Mouse (Mus musculus): ENCODE results near the gene Rftn2. TPM values are rescaled to one million over a fixed set of nuclear protein-coding genes. Genes with fewer than 3 reads are reported as not detected.
"Not testable (repeated sequence)": the region's sequence is repeated elsewhere in the genome, so short reads cannot be mapped to it uniquely, and the experiment has no call there.

Rftn2 gene
- polyA plus RNA-seq, 1 experiment from 2014 or later = 38.2 TPM

- Histone ChIP-seq H3K4me2 (no peak overlapping the region), H3K27me3 (no peaks in the 10 kb centered on the region), H3K36me3 (peaks cover 42% of the 10 kb centered on the region), H3K9me3 (no peaks in the 10 kb centered on the region), H3K4me1 (replicated peaks) (peaks cover 10% of the 10 kb centered on the region), H3K27ac (no peak overlapping the region), H3K9ac (replicated peaks) (no peak overlapping the region), H3K4me3 (replicated peaks) (no peak overlapping the region)
- ATAC-seq (ENCODE audit: insufficient number of reproducible peaks, insufficient read depth, low FRiP score, low TSS enrichment, low read depth) = no peak
- 95% methylated on average over 1 of the region's 1 CpGs for WGBS
Measured at GRCm38 (mm10) chr1:55135846-55136245, 90.7 kb downstream of the Rftn2 start.

GRCm38 (mm10) chr1:55134301-55134700, 92.3 kb downstream of the Rftn2 start:
- Histone ChIP-seq H3K4me2 (no peak overlapping the region), H3K27ac (no peak overlapping the region), H3K4me3 (replicated peaks) (no peak overlapping the region), H3K4me1 (replicated peaks) (peaks cover 10% of the 10 kb centered on the region), H3K9me3 (no peaks in the 10 kb centered on the region), H3K9ac (replicated peaks) (no peak overlapping the region), H3K27me3 (no peaks in the 10 kb centered on the region), H3K36me3 (peaks cover 28% of the 10 kb centered on the region)
- ATAC-seq (ENCODE audit: insufficient number of reproducible peaks, insufficient read depth, low FRiP score, low TSS enrichment, low read depth) = no peak
- 88% methylated on average over 3 of the region's 3 CpGs for WGBS

- 0 out of 2 replicates have a peak, but pooled peaks cover 3% of the 10 kb centered on the region for H3K27me3 ChIP-seq
- peaks cover 10% of the 10 kb centered on the region for H3K4me1 ChIP-seq (replicated peaks)
- no peak overlapping the region for H3K4me2 ChIP-seq
- H3K36me3 ChIP-seq = peaks cover 23% of the 10 kb centered on the region
- H3K9me3 ChIP-seq = no peaks in the 10 kb centered on the region
- H3K9ac ChIP-seq (replicated peaks) = no peak overlapping the region
- no peak for ATAC-seq (ENCODE audit: insufficient number of reproducible peaks, insufficient read depth, low FRiP score, low TSS enrichment, low read depth)
- WGBS = 77% methylated on average over 2 of the region's 2 CpGs
- no peak overlapping the region for H3K27ac ChIP-seq
- no peak overlapping the region for H3K4me3 ChIP-seq (replicated peaks)
Measured at GRCm38 (mm10) chr1:55133173-55133572, 93.4 kb downstream of the Rftn2 start.

- Histone ChIP-seq H3K36me3 (peaks cover 16% of the 10 kb centered on the region), H3K4me2 (peak overlapping the region; percentile 72), H3K27ac (no peak overlapping the region), H3K9me3 (no peaks in the 10 kb centered on the region), H3K27me3 (0 out of 2 replicates have a peak, but pooled peaks cover 3% of the 10 kb centered on the region), H3K9ac (replicated peaks) (peak overlapping the region; percentile 99), H3K4me3 (replicated peaks) (peak overlapping the region; percentile 98), H3K4me1 (replicated peaks) (peaks cover 10% of the 10 kb centered on the region)
- 78% methylated on average over 4 of the region's 4 CpGs for WGBS
- no peak for ATAC-seq (ENCODE audit: insufficient number of reproducible peaks, insufficient read depth, low FRiP score, low TSS enrichment, low read depth)
Measured at GRCm38 (mm10) chr1:55132308-55132707, 94.3 kb downstream of the Rftn2 start.

- Histone ChIP-seq H3K4me1 (replicated peaks) (peaks cover 10% of the 10 kb centered on the region), H3K9ac (replicated peaks) (peak overlapping the region; percentile 99), H3K9me3 (no peaks in the 10 kb centered on the region), H3K27me3 (0 out of 2 replicates have a peak, but pooled peaks cover 3% of the 10 kb centered on the region), H3K4me2 (peak overlapping the region; percentile 72), H3K4me3 (replicated peaks) (peak overlapping the region; percentile 98), H3K36me3 (peaks cover 11% of the 10 kb centered on the region), H3K27ac (peak overlapping the region; percentile 98)
- WGBS = under 1% methylated on average over 47 of the region's 47 CpGs
- peak; percentile 86; the same call in 1 of the 2 replicates for ATAC-seq (ENCODE audit: insufficient number of reproducible peaks, insufficient read depth, low FRiP score, low TSS enrichment, low read depth)
Measured at GRCm38 (mm10) chr1:55131424-55132014, 95.1 kb downstream of the Rftn2 start.

GRCm38 (mm10) chr1:55130943-55131401, 95.6 kb downstream of the Rftn2 start, which contains the start of gene Mob4:
Mob4 (plus strand) TSS chr1:55131231.
- Histone ChIP-seq H3K9me3 (no peaks in the 10 kb centered on the region), H3K27me3 (0 out of 2 replicates have a peak, but pooled peaks cover 3% of the 10 kb centered on the region), H3K9ac (replicated peaks) (peak within 1 kb of the TSS; percentile 99), H3K36me3 (peaks cover 11% of the 10 kb centered on the region), H3K4me1 (replicated peaks) (peaks cover 10% of the 10 kb centered on the region), H3K4me2 (peak within 1 kb of the TSS; percentile 72), H3K4me3 (replicated peaks) (peak within 1 kb of the TSS; percentile 98), H3K27ac (peak within 1 kb of the TSS; percentile 98)
- WGBS = under 1% methylated on average over 42 of the region's 42 CpGs
- peak; percentile 98 for ATAC-seq (ENCODE audit: insufficient number of reproducible peaks, insufficient read depth, low FRiP score, low TSS enrichment, low read depth)

GRCm38 (mm10) chr1:55130190-55130916, 96.2 kb downstream of the Rftn2 start:
- Histone ChIP-seq H3K9me3 (no peaks in the 10 kb centered on the region), H3K4me1 (replicated peaks) (peaks cover 10% of the 10 kb centered on the region), H3K36me3 (peaks cover 5% of the 10 kb centered on the region), H3K9ac (replicated peaks) (peak overlapping the region; percentile 99), H3K4me3 (replicated peaks) (peak overlapping the region; percentile 98), H3K4me2 (peak overlapping the region; percentile 72), H3K27ac (peak overlapping the region; percentile 98), H3K27me3 (0 out of 2 replicates have a peak, but pooled peaks cover 3% of the 10 kb centered on the region)
- WGBS = 72% methylated on average over 10 of the region's 10 CpGs
- ATAC-seq (ENCODE audit: insufficient number of reproducible peaks, insufficient read depth, low FRiP score, low TSS enrichment, low read depth) = 0 out of 2 replicates have a peak, but pooled peaks have one; percentile 1

GRCm38 (mm10) chr1:55129716-55130115, 96.9 kb downstream of the Rftn2 start:
- ATAC-seq (ENCODE audit: insufficient number of reproducible peaks, insufficient read depth, low FRiP score, low TSS enrichment, low read depth) = no peak
- H3K27me3 ChIP-seq = 0 out of 2 replicates have a peak, but pooled peaks cover 3% of the 10 kb centered on the region
- peak overlapping the region; percentile 72; the same call in 1 of the 2 replicates for H3K4me2 ChIP-seq
- WGBS = 92% methylated on average over 5 of the region's 5 CpGs
- H3K4me3 ChIP-seq (replicated peaks) = no peak overlapping the region
- H3K9ac ChIP-seq (replicated peaks) = no peak overlapping the region
- H3K36me3 ChIP-seq = no peaks in the 10 kb centered on the region; the same call in 1 of the 2 replicates
- H3K9me3 ChIP-seq = no peaks in the 10 kb centered on the region
- peaks cover 10% of the 10 kb centered on the region for H3K4me1 ChIP-seq (replicated peaks)
- no peak overlapping the region for H3K27ac ChIP-seq

GRCm38 (mm10) chr1:55124136-55124535, 102.4 kb downstream of the Rftn2 start:
- H3K27me3 ChIP-seq; H3K4me1 ChIP-seq (replicated peaks); H3K9me3 ChIP-seq; H3K9ac ChIP-seq (replicated peaks); H3K36me3 ChIP-seq; H3K27ac ChIP-seq; H3K4me2 ChIP-seq; H3K4me3 ChIP-seq (replicated peaks); ATAC-seq (ENCODE audit: insufficient number of reproducible peaks, insufficient read depth, low FRiP score, low TSS enrichment, low read depth): not testable (repeated sequence)
- 92% methylated on average over 2 of the region's 2 CpGs for WGBS

- Histone ChIP-seq H3K4me3 (replicated peaks) (no peak overlapping the region), H3K4me2 (no peak overlapping the region), H3K36me3 (no peaks in the 10 kb centered on the region), H3K4me1 (replicated peaks) (no peaks in the 10 kb centered on the region), H3K27me3 (0 out of 2 replicates have a peak, but pooled peaks cover 3% of the 10 kb centered on the region), H3K9me3 (no peaks in the 10 kb centered on the region), H3K9ac (replicated peaks) (no peak overlapping the region), H3K27ac (no peak overlapping the region)
- WGBS = 81% methylated on average over 2 of the region's 2 CpGs
- ATAC-seq (ENCODE audit: insufficient number of reproducible peaks, insufficient read depth, low FRiP score, low TSS enrichment, low read depth) = no peak
Measured at GRCm38 (mm10) chr1:55123561-55123960, 103.0 kb downstream of the Rftn2 start.

GRCm38 (mm10) chr1:55123046-55123445, 103.5 kb downstream of the Rftn2 start:
- 92% methylated on average over 5 of the region's 5 CpGs for WGBS
- Histone ChIP-seq H3K27me3 (no peaks in the 10 kb centered on the region), H3K4me1 (replicated peaks) (no peaks in the 10 kb centered on the region), H3K4me3 (replicated peaks) (no peak overlapping the region), H3K36me3 (no peaks in the 10 kb centered on the region), H3K9ac (replicated peaks) (no peak overlapping the region), H3K4me2 (no peak overlapping the region), H3K27ac (no peak overlapping the region), H3K9me3 (no peaks in the 10 kb centered on the region)
- ATAC-seq (ENCODE audit: insufficient number of reproducible peaks, insufficient read depth, low FRiP score, low TSS enrichment, low read depth) = no peak
